Mouse (Mus musculus) left cerebral cortex, adult 2 months (tissue): ENCODE results near the gene Samd1. TPM values are rescaled to one million over a fixed set of nuclear protein-coding genes. Genes with fewer than 3 reads are reported as not detected.
"Not testable (repeated sequence)": the region's sequence is repeated elsewhere in the genome, so short reads cannot be mapped to it uniquely, and the experiment has no call there.

Experiments used
- DNase-seq, 2 experiments: peaks; one replicate each; pipeline ENCODE4 v3.0.0; 2021 to 2022; ENCODE audit warnings: low spot score in 2 of 2, mixed read lengths in 1 of 2; ENCODE audit errors: extremely low spot score in 1 of 2
- H3K27ac ChIP-seq: fragments of 200-600 bp; 2 replicates; pipeline ENCODE4 v1.8.1; 2022
- H3K4me3 ChIP-seq: fragments of 200-600 bp; 2 replicates; pipeline ENCODE4 v1.8.1; 2022
- CTCF ChIP-seq: fragments of 200-600 bp; IDR thresholded peaks from 2 replicates; pipeline ENCODE4 v1.8.1; 2022; ENCODE audit warnings: antibody characterized with exemption, mild to moderate bottlenecking, moderate library complexity
- intact Hi-C: fragments of 180-260 bp; cut with DNase I; formaldehyde crosslinking; loops from one replicate; pipeline ENCODE4 v1.15.1; 2025
- total RNA-seq, 2 experiments: library from RNA; stranded (reverse); gene quantifications; 2 replicates each; pipeline ENCODE4 v1.2.3; 2021

The Samd1 gene
- total RNA-seq, 2 experiments from 2014 or later = 39.3 to 43.7 TPM

DNA sequence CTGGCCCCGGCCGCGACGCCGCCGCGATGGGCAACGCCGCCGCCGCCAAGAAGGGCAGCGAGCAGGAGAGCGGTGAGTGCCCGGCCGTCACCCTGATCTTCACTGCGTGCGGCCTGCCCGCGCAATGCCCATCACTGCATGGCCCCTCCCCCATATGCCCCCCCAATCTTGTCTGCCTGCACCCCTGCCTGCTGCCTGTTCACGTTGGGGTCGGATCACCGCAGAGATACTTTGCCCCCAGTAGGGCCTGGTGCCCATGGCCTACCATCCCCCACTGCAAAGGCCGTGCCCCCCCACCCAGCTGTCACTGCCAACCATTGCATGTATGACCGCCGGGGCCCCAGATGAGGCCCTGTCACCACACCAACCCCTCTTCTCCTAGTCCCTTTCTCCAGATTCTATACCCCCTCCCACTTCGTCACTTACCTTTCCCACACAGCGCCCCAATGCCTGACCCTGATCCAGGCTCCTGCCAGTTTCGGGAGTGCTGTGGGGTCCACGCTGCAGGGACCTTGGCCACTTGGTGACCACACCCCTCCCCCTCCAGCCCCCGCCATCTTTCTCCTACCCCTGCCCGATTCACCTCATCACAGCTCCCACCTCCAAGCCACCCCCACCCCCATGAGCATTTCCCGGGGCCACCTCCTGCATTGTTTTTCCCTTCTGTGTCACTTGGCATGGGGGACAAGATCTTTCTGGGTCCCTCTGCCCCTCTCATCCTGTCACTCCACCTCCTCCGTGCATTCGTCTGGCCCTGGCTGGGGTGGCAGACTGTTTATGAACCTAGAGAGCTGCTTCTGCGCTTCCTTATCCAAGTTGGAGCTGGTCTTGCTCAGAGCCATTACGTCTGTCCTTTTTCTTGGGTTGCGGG lies 24.1 kb upstream of the Samd1 start:
- TF ChIP-seq CTCF = no peak
- peak overlapping the region; percentile 81 for H3K27ac ChIP-seq
- intact Hi-C loops = no loop called here
- H3K4me3 ChIP-seq = peak overlapping the region; percentile 64
- DNase-seq = no peak

DNA sequence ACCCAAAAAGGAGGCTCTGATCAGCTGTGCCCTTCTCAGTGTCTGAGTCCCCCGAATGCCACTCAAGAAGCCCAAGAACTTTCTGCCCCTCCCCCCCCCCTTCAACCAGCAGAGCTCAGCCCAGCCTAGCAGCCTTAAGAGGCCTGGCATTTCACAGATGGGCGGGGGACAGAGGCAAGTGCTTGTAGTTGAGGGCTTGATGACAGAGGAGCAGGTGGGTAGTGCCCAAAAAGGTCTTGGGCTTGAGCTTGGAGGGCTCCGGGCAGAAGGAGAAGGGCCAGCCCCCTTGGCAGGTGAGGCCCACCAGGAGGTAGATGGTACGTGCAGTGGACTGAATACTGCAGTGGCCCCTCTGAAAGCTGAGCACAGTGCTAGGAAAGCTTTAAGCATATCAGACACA lies 23.0 kb upstream of the Samd1 start:
- Histone ChIP-seq H3K4me3 (peak overlapping the region; percentile 64), H3K27ac (no peak overlapping the region)
- intact Hi-C loops = no loop called here
- DNase-seq = no peak
- TF ChIP-seq CTCF = no peak

DNA sequence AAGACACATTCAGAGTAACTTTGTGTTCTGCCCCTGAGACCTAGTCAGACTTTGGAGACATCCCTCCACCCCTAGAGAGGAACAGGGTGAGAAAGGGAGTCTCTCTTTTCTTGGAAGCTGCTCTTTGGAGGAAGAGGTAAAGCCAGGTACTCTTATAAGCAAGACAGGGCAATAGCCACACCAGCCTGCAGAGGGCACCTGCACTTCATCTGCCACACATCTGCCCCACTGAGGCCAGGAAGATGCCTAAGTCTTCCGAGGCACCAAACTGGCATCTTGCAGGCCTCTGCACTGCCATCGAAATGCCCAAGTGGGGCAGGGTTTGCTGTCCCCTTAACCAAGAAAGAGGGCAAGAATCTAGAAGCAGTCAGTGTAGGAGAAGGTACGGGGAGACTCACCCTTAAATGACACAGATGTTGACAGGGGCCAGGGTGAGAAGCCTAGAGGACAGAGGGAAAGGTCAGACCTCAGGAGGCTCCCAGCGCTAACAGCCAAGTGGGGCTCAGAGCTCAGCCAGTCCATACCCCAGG lies 21.3 kb upstream of the Samd1 start:
- TF ChIP-seq CTCF = peak; percentile 47
- DNase-seq = no peak
- no peak overlapping the region for H3K4me3 ChIP-seq
- intact Hi-C loops = loop anchor here (2.0 kb wide), 1 partner anchor 19 kb away; no protein-coding TSS in a partner anchor
- H3K27ac ChIP-seq = no peak overlapping the region

DNA sequence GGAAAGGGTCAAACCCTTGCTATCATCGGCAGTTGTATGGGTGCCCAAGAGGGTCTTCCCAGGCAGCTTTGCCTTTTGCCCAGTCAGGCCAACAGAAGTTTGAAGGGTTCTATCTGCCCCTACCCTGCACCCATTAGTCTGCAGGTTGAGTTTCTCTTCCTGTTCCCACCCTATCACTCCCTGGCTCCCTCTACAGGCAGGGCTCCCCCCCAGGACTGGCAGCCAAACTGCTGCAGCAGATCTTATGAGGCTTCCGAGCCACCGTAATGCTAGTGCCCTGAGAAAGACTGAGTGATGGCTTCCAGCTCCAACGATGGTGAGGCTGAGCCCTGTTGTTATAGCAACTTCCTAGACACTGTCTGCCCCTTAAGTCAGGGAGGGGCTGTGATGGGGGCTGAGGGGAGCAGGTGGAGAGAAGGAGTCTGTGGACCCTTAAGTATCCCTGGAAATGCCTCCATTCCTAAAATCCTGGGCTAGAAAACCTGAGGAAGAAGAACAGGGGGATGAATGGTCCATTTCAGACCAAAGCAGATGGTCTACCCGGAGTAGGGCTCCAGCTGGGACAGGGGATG lies 20.6 kb upstream of the Samd1 start:
- DNase-seq = no peak
- H3K4me3 ChIP-seq = no peak overlapping the region
- TF ChIP-seq CTCF = peak; percentile 39
- H3K27ac ChIP-seq = no peak overlapping the region; the same call in 1 of the 2 replicates
- intact Hi-C loops = loop anchor here (2.0 kb wide), 1 partner anchor 18 kb away; no protein-coding TSS in a partner anchor

DNA sequence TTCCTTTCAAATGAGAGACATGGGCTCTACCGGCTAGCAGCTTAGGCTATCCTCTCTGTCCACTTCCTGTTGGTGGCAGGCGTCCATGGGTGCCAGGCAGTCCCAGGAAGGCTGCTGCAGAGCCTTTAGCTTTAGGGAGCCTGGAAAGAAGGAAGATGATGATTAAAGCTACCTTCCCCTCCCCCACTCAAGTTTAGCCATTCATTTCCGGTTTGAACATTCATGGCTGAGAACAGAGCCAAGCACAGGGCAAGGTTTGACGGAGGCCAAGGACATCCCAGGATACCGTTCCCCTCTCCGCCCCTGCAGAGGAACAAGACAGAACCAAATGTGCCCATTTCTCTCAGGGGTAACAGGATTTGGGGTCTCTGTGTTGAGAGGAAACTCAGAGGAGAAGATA lies 19.8 kb upstream of the Samd1 start:
- TF ChIP-seq CTCF = no peak
- intact Hi-C loops = loop anchor here (2.0 kb wide), 1 partner anchor 17 kb away; no protein-coding TSS in a partner anchor
- DNase-seq = no peak
- Histone ChIP-seq H3K4me3 (peak overlapping the region; percentile 3; the same call in 1 of the 2 replicates), H3K27ac (no peak overlapping the region; the same call in 1 of the 2 replicates)

DNA sequence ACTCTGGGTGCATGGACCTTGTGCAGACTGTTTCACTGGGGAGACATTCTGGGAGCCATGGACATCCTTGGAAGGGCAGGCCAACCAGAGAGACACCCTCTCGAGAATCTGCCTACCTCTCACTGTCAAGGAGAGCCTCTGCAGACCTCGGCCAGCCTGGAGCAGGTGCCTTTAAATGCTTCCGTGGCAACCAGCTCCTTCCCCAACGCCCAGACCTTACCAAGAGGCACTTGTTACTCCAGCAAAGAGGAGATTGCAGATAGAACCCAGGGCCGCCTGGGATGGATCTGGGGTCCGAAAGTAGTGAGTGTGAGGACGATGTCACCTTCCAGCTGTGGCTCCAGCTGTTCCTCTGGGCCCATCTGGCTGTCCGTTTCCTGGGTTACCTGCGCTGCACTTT lies 19.3 kb upstream of the Samd1 start:
- H3K4me3 ChIP-seq = no peak overlapping the region; the same call in 1 of the 2 replicates
- H3K27ac ChIP-seq = no peak overlapping the region
- intact Hi-C loops = no loop called here
- TF ChIP-seq CTCF = no peak
- DNase-seq = no peak

DNA sequence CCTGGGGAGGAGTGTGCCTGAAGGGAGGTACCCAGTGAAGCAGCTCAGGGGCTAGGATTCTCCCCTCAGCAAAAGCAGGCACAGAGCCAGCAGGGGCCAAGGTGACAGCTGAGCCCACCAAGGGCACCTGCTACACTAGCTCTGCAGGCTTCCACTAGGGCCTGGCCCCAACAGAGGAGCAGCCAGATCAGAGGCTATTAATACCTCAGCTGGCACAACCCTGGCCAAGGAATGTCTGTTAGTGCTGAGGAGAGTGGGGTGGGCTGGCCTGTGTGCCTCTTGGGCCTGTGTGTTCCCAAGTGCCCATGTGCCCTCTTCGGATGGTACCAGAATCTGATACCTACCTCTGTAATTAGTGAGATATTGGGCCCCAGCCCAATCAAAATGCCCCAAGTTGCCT lies 17.2 kb upstream of the Samd1 start:
- no peak for TF ChIP-seq CTCF
- H3K4me3 ChIP-seq = no peak overlapping the region
- H3K27ac ChIP-seq = no peak overlapping the region
- DNase-seq = no peak
- intact Hi-C loops = no loop called here

DNA sequence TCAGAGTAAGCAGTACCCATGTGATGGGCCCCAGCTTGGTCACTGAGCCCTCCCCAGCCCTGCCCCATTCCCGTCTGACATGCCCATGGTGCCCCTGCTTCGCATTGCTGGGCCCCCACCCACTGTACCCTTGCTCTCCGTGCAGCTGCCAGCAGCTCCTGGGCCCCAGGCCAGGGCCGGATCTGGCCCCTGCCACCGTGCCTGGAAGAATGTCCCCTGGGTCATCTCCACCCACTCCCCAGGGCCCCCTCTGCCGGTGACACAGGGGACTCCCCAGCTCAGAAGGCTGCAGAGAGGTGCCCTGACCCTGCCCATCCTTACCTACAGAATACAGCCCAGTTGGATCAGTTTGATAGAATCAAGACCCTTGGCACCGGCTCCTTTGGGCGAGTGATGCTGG lies 16.6 kb upstream of the Samd1 start:
- Histone ChIP-seq H3K27ac (no peak overlapping the region), H3K4me3 (no peak overlapping the region)
- TF ChIP-seq CTCF = peak; percentile 7
- no peak for DNase-seq
- intact Hi-C loops = no loop called here

DNA sequence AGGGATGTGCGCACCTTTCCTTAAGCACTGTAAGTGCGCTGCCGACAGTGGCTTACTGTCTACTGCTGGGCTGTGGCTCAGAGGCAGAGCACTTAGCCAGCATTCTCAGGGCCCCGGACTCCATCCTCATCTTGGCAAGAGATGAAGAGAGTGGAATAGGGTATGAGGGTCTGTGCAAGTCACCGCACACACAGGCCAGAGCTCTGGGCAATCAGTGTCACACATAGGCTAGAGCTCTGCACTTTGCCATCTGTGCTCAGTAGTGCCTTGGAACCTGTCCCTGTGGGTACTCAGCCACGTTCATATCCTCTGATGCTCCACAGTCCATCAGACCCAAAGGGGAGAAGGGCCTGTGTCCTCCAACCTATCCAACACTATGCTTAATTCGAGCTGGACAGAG lies 15.9 kb upstream of the Samd1 start:
- no peak for TF ChIP-seq CTCF
- intact Hi-C loops = no loop called here
- no peak for DNase-seq
- Histone ChIP-seq H3K4me3 (no peak overlapping the region), H3K27ac (no peak overlapping the region)

DNA sequence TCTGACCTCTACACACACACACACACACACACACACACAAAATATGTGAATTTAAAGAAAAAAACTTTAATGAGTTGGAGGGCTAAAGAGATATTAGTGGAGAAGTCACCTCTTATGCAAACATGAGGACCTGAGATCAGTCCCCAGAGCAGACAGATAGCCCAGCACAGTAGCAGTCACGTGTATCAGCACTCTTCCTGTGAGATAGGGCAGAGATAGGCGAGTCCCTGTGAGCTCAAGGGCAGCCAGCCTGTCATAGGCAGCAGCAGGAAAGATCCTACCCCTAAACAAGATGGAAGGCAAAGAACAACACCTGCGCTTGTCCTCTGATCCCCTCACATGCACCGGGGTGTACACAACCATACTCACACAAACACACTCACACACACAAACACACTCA lies 15.0 kb upstream of the Samd1 start:
- Histone ChIP-seq H3K27ac (no peak overlapping the region), H3K4me3 (no peak overlapping the region)
- intact Hi-C loops = no loop called here
- TF ChIP-seq CTCF = no peak
- DNase-seq = no peak

DNA sequence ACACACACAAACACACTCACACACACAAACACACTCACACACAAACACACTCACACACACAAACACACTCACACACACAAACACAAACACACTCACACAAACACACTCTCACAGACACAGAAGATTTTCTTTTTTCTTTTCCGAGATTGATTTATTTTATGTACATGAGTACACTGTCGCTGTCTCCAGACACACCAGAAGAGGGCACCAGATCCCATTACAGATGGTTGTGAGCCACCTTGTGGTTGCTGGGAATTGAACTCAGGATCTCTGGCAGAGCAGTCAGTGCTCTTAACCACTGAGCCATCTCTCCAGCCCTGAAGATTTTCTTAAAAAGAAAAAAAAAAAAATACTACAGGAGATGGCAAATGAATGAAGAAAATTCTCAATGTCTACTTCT lies 14.2 kb upstream of the Samd1 start:
- H3K27ac ChIP-seq, H3K4me3 ChIP-seq, DNase-seq, intact Hi-C loops: not testable (repeated sequence)
- peak; percentile 37 for TF ChIP-seq CTCF

DNA sequence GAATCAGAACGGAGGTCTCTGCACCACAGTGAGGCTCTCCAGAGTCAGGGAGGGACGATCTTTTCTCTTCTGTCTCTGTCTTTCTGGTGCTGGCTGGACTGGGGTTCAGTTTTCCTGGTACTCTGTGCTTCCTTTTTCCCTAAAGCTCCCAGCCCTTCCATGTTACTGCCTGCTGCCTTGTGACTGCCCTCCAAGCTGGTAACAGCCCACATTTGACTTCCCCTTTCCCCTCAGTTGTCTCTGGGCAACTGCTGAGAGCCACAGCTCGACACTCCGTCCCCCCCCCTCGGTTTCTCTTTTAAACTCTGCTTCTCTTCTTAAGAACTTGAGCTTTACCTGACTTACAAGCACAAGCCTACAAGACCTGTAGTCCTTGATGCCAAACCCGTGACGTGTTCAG lies 8.2 kb upstream of the Samd1 start:
- no peak for TF ChIP-seq CTCF
- Histone ChIP-seq H3K4me3 (no peak overlapping the region), H3K27ac (no peak overlapping the region)
- intact Hi-C loops = no loop called here
- no peak for DNase-seq
